Mouse (Mus musculus) c-Kit-negative CD71-positive TER-119-positive erythroid progenitor cells, embryonic 14.5 days (primary cell): ENCODE results near the gene Bmyc.
"Not testable (repeated sequence)": the region's sequence is repeated elsewhere in the genome, so short reads cannot be mapped to it uniquely, and the experiment has no call there.

Experiments used
- DNase-seq: peaks from one replicate; pipeline ENCODE4 v3.0.0-alpha.2; 2013; ENCODE audit warnings: low read depth, low spot score

The Bmyc gene

DNA sequence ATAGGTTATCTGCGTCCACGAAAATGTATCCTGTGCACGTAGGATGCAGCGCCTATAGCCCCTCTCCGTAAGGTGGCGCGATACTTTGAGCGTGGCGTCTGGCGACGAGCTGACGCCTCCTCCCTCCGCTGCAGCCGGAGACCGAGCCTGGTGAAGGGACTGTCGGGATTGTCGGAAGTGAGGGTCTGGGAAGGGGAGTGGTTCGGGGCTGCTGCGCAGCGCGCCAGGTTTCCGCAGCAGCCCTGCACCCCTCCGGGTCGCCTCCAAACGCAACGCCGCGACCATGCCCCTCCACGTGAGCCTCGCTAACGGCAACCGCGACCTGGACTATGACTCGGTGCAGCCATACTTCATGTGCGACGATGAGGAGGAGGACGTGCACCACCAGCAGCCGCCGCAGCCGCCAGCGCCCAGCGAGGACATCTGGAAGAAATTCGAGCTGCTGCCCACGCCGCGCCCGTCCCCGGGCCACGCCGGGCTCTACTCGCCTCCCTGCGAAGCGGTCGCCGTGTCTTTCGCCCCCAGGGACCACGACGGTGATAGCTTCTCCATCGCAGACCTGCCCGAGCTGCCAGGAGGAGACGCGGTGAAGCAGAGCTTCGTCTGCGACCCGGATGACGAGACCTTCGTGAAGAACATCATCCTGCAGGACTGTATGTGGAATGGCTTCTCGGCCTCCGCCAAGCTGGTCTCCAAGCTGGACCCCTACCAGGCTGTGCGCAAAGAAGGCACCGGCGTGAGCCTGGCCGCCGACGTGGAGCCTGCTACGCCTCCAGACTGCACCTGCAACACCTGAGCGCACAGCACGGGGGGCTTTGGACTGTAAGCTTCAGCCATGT, at the start of gene Bmyc:
TSS of gene Bmyc (plus strand) at position 97 of the 839 bp plus-strand sequence.
- no peak for DNase-seq

DNA sequence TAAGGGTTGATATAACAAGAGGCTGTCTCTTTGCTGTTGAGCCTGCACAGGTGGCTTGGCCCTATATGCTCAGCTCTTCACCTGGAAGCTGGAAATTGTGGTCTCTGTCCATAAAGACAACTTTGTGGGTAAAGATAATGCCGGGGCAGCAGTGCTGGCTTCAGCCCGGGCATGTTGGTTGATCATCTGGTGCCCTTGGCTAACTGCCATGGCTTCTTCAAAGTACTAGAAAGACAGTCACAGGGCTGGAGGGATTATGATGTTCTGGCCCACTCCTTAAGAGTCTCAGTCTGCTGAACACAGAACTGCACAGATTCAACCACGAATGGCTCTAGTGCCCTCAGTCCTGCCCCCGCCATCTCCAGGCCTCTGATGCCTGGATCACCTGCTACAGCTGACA, 49.3 kb upstream of the Bmyc start:
- DNase-seq = no peak

GRCm38 (mm10) chr2:25657652-25658051, 48.9 kb upstream of the Bmyc start, which contains the start of gene Lcn5:
Gene Lcn5 (plus strand): TSS chr2:25657952.
- DNase-seq = no peak

DNA sequence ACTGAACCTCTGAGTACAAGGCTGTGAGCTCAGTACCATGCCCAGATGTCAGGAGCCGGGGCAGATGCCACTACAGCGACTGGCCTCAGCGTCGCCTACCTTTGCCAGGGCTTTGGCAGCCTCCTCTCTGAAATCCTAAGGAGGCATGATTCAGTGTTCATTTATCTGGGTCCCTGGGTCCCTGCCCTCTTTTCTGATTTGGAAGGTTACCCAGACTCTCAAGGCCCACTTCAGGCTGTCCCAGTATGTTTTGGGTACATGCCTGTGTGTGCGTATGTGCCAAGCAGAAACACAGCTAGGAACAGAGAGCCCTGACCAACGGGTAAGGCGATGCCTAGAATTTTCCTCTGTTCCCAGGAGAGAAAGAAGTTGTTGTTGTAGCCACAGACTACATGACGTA, 46.3 kb upstream of the Bmyc start:
- no peak for DNase-seq

DNA sequence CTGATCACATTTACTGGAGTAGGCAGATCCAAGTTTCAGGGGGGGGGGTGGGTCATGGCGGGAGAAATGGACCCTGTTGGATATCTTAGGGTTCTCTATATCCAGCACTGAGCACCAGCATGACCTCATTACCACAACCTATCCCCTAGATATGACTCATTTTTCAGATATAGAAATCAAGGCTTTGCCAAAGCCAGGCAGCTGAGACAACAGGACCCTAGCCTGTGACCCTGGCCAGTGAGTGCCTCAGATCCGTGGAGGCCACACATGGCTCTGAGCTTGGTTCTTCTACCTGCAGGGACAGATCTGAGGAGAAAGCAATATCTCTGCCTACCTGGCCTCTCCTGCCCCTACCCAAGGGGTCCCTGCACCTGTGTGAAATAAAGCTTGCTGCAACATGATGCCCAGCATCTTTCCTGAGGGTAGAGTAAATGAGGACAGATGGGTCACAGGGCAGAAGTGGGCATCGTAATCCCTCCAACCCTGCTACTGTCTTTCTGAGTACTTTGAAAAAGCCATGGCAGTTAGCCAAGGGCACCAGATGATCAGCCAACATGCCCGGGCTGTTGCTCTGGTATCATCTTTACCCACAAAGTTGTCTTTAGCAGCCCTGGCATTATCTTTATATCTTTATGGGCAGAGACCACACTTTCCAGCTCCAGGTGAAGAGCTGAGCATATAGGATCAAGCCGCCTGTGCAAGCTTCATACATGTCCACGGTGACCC, 45.1 kb upstream of the Bmyc start:
- DNase-seq = no peak

GRCm38 (mm10) chr2:25663511-25663910, 43.0 kb upstream of the Bmyc start:
- DNase-seq = no peak

GRCm38 (mm10) chr2:25664125-25664524, 42.4 kb upstream of the Bmyc start:
- no peak for DNase-seq

GRCm38 (mm10) chr2:25666516-25666915, 40.0 kb upstream of the Bmyc start:
- no peak for DNase-seq

- no peak for DNase-seq
These were observed 30.1 kb upstream of the Bmyc start, which contains the start of gene Lcn6 for GRCm38 (mm10) chr2:25676486-25676885. Gene Lcn6 (plus strand): TSS chr2:25676786.

GRCm38 (mm10) chr2:25679559-25679958, 27.0 kb upstream of the Bmyc start:
- DNase-seq = no peak

DNA sequence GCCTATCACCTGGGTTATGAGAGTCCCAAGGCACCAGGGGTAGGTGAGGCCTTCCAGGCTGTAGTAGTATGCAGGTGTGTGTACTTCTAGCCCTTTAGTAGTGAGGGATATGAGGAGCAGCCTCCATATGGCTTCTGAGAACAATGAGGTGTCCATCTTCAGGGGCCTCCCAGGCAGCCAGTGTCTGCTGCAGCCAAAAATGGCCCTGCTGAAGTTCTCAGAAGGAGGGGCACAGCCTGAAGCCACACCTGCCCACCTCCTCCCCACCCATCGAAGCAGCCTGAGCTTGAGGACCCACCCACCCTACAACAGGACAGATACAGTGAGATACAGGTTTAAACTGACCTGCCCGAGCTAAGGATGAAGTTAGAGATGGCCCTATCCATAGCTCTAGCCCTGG, 24.1 kb upstream of the Bmyc start, which contains the start of gene Lcn10:
TSS of gene Lcn10 (plus strand) at position 301 of the 400 bp plus-strand sequence.
- DNase-seq = no peak

DNA sequence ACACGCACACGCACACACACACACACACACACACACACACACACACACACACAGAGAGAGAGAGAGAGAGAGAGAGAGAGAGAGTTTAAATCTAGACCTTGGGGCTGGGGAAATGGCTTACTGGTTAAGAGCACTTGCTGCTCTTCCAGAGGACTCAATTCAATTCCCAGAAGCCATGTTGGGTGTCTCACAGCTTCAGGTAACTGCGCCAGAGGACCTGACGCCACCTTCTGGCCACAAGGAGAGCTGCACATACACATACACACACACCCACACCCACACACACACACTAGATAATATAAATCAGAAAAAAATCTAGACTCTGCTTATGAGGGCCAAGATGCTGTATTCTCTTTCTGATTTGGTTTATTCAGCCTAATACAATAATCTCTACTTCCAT, 19.6 kb upstream of the Bmyc start:
- no peak for DNase-seq

- peak; percentile 47 for DNase-seq
These were observed 11.9 kb upstream of the Bmyc start for GRCm38 (mm10) chr2:25694605-25695004.

DNA sequence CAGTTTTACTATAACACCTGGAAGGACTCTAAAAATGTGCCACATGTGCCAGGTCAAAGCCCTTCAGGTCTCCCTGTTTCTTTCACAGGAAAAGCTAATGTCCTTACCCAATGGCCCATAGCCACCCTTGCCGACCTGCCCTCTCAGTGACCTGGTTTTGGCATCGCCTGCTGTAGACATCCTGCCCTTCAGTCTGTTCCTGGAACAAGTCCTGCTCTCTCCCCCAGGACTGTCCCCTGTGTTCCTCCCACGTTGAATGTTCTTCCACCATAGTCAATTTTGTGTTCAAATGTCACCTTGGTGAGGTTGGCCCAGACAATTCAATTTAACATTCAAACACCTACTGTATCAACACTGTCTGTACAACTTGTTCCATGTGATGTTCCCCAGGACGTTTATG, 9.6 kb upstream of the Bmyc start:
- no peak for DNase-seq

- no peak for DNase-seq
These were observed 7.8 kb upstream of the Bmyc start for GRCm38 (mm10) chr2:25698696-25699095.

DNA sequence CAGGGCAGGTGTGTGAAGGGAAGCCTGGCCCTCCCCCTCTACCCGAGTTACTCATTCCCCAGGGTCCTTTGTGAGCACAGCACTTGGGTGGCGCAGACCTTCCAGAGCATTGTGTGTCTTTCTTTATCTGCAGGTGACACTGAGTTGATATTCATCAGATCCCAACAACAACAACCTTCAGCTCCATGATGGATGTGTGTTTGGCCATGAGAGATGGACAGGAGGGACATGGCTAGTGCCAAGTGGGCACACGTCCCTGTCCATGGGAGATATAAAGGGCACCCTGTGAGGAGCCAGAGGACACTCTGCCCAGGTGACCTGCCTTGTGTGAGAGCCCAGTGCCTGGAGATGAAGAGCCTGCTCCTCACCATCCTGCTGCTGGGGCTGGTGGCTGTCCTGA, 6.8 kb upstream of the Bmyc start, which contains the start of gene Obp2a:
TSS of gene Obp2a (plus strand) at position 301 of the 400 bp plus-strand sequence.
- DNase-seq = not testable (repeated sequence)

DNA sequence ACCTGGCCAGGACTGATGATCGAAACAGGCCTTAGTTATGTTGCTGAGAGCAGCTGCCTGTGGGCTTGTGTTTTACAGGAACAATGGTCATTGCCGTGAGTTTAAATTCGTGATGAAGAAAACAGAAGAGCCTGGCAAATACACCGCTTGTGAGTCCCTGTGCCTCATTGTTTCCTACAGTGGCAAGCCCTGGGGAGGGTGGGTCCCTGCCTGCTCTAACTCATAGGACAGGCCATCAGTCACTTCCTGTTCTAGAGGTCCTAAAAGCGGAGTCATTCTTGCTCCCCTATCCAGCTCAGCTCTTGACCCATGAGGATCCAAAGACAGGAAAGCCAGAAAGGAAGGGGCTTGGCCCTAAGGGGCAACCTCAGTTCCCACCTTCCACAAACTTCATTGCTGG, 5.5 kb upstream of the Bmyc start:
- DNase-seq = no peak

DNA sequence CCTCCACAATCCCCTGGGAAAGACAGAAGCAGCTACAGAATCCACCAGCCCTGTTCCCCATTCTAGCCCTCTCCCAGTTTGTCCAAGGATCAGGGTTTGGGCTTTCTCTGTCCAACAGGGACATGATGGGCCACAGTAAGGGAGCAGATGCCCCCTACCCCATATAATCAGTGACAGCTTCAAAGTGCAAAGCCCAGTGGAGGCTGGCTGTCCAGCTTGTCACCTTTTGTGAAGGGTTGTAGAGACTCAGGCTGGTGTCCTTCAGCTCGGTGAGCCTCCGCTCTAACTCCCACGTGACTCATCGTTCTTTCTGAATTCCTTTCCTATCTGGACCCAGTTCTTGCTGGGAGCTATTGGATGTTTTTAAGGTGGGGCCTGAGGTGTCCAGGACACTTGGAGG, 2.8 kb upstream of the Bmyc start:
- no peak for DNase-seq

- no peak for DNase-seq
These were observed 1.6 kb downstream of the Bmyc start for GRCm38 (mm10) chr2:25708121-25708520.

GRCm38 (mm10) chr2:25709056-25709455, 2.5 kb downstream of the Bmyc start:
- DNase-seq = not testable (repeated sequence)

DNA sequence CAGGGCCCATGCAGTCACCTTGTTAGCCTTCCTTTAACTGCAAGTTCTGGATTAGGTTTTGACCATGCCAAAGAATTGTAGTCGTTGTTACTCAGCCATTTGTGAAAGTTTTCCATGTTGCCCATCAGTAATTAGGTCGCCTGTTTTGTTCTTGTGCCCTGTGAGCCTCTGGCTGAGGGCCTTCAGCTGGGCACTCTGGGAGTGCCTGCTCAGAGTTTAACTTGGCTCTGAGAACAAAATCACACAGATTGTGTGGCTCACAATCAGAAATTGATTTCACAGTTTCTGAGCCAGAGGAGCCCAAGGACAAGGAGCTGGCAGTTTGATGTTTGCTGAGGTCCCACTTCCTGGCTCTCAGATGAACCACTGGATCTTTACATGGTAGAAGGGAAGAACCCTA, 3.3 kb downstream of the Bmyc start:
- not testable (repeated sequence) for DNase-seq

DNA sequence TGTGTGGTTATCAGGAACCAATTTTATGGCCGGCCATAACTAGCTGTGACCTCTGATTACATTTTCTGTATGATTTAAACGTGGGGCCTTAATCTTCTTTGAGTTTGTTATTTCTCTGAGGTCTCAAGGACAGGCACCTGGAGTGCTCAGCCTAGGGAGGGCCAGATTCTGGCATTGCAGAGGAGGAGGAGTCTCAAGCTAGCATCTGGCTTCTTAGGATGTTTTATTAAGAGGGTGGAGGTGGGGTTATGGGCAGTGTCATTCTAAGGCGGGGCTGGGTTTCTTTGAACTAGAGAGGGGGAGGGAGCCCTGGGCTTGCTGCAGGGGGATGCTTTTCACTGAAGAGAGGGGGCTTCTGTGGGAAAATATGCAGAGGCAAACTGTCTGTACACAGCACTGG, 5.1 kb downstream of the Bmyc start:
- not testable (repeated sequence) for DNase-seq

DNA sequence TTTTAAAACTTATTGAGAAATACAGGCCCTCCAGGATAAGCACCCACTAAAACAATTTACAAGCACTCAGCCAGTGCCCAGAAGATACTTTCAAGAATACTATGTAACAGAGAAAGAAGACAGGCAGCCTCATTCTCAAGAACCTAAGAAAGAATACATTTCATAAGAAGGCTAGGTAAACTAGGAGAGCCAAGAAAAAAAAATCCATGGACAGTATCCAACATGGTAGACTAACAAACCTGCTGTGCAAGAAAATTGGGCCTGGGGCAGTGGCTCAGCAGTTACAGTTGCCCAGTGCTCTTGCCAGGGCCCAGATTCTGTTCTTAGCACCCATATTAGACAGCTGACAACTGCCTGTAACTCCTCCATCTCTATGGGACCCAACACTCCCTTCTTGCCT, 10.7 kb downstream of the Bmyc start:
- no peak for DNase-seq
